Mouse (Mus musculus) lung, postnatal 0 days (tissue): ENCODE data around the gene Uspl1. TPM values are rescaled to one million over a fixed set of nuclear protein-coding genes. Genes with fewer than 3 reads are reported as not detected.
A peak's percentile ranks its signal among the peaks of the same experiment; 100 is the strongest.

Experiments
- ATAC-seq: fragments of 200-750 bp; cut with Nextera tagmentation; 2 replicates; pipeline ENCODE4 v1.8.0; 2017; ENCODE audit warnings: moderate library complexity
- DNase-seq: peaks from one replicate; pipeline ENCODE4 v3.0.0-alpha.2; 2016; ENCODE audit warnings: low spot score
- H3K27ac ChIP-seq: fragments of 300-500 bp; sonication (generic); 2 replicates; pipeline ENCODE4 v1.5.1; 2014; ENCODE audit warnings: antibody characterized with exemption, mild to moderate bottlenecking, low read length, mixed read lengths
- H3K27me3 ChIP-seq: fragments of 300-500 bp; sonication (generic); replicated peaks from 2 replicates; pipeline ENCODE4 v1.6.1; 2014; ENCODE audit warnings: low read length, mixed read lengths; ENCODE audit not compliant: insufficient read depth
- H3K36me3 ChIP-seq: fragments of 300-500 bp; sonication (generic); 2 replicates; pipeline ENCODE4 v1.6.1; 2014; ENCODE audit warnings: low read length, mixed read lengths; ENCODE audit not compliant: insufficient read depth
- H3K4me1 ChIP-seq: fragments of 300-500 bp; sonication (generic); 2 replicates; pipeline ENCODE4 v1.6.1; 2014; ENCODE audit warnings: antibody characterized with exemption, low read depth, low read length, mixed read lengths; ENCODE audit not compliant: insufficient read depth
- H3K4me2 ChIP-seq: fragments of 300-500 bp; sonication (generic); replicated peaks from 2 replicates; pipeline ENCODE4 v1.6.1; 2014; ENCODE audit warnings: low read depth, mild to moderate bottlenecking, low read length, moderate library complexity, mixed read lengths
- H3K4me3 ChIP-seq: fragments of 300-500 bp; sonication (generic); 2 replicates; pipeline ENCODE4 v1.5.1; 2014; ENCODE audit warnings: low read depth, low read length
- H3K9ac ChIP-seq: fragments of 300-500 bp; sonication (generic); replicated peaks from 2 replicates; pipeline ENCODE4 v1.6.1; 2014; ENCODE audit warnings: low read depth, mild to moderate bottlenecking
- H3K9me3 ChIP-seq: fragments of 300-500 bp; sonication (generic); 2 replicates; pipeline ENCODE4 v1.6.1; 2016; ENCODE audit warnings: low read length, mixed read lengths
- CTCF ChIP-seq: IDR thresholded peaks from 2 replicates; pipeline ENCODE4 v1.5.1; 2016; ENCODE audit warnings: antibody characterized with exemption, mild to moderate bottlenecking
- EP300 ChIP-seq: IDR thresholded peaks from 2 replicates; pipeline ENCODE4 v1.6.1; 2016; ENCODE audit warnings: antibody characterized with exemption, mild to moderate bottlenecking, control low read depth
- WGBS: fragments of 180-500 bp; shearing (Covaris S2); extraction: QIAGEN DNeasy Blood & Tissue Kit; methylation state at CpG from one replicate; pipeline ENCODE4 v1.1.7; 2014; 5-methylcytosine and 5-hydroxymethylcytosine counted together
- polyA plus RNA-seq: library from polyadenylated mRNA; unstranded; fragments of >200 nt; fragmentation: Nextera tagmentation; extraction: Ambion mirVana; gene quantifications from 2 replicates; pipeline ENCODE4 v1.2.1, GENCODE M21; 2015

Gene Uspl1
- polyA plus RNA-seq, 1 experiment from 2014 or later = 17.5 TPM

GRCm38 (mm10) chr5:149184844-149185186, 665 bp downstream of the Uspl1 start:
- ATAC-seq (peak; percentile 10), DNase-seq (no peak)
- TF ChIP-seq EP300 = no peak; the same call in 1 of the 2 replicates
- TF ChIP-seq CTCF = no peak
- Histone ChIP-seq H3K4me3 (peak overlapping the region; percentile 73), H3K4me2 (peak overlapping the region; percentile 83), H3K4me1 (peaks cover 8% of the 10 kb centered on the region), H3K9me3 (no peaks in the 10 kb centered on the region), H3K27me3 (no peaks in the 10 kb centered on the region), H3K36me3 (no peaks in the 10 kb centered on the region), H3K27ac (peak overlapping the region; percentile 86), H3K9ac (peak overlapping the region; percentile 65)
- under 1% methylated on average over 20 of the region's 20 CpGs for WGBS

GRCm38 (mm10) chr5:149185806-149186205, 1.7 kb downstream of the Uspl1 start:
- H3K9me3 ChIP-seq = no peaks in the 10 kb centered on the region
- H3K27ac ChIP-seq = no peak overlapping the region
- H3K4me2 ChIP-seq = peak overlapping the region; percentile 83
- TF ChIP-seq EP300 = no peak
- TF ChIP-seq CTCF = no peak
- ATAC-seq (no peak), DNase-seq (no peak)
- H3K4me3 ChIP-seq = peak overlapping the region; percentile 73; the same call in 1 of the 2 replicates
- H3K4me1 ChIP-seq = peaks cover 8% of the 10 kb centered on the region
- whole genome bisulfite sequencing = 58% methylated on average over 3 of the region's 3 CpGs
- H3K36me3 ChIP-seq = peaks cover 5% of the 10 kb centered on the region; the same call in 1 of the 2 replicates
- H3K27me3 ChIP-seq = no peaks in the 10 kb centered on the region
- H3K9ac ChIP-seq = no peak overlapping the region

GRCm38 (mm10) chr5:149190160-149190559, 6.0 kb downstream of the Uspl1 start:
- no peak for TF ChIP-seq CTCF
- no peak for TF ChIP-seq EP300
- Histone ChIP-seq H3K9ac (no peak overlapping the region), H3K27ac (no peak overlapping the region), H3K4me1 (peaks cover 8% of the 10 kb centered on the region), H3K9me3 (no peaks in the 10 kb centered on the region), H3K27me3 (no peaks in the 10 kb centered on the region), H3K4me2 (no peak overlapping the region), H3K4me3 (no peak overlapping the region), H3K36me3 (peaks cover 19% of the 10 kb centered on the region; the same call in 1 of the 2 replicates)
- 92% methylated on average over 1 of the region's 1 CpGs for WGBS
- ATAC-seq = no peak
- no peak for DNase-seq

- Histone ChIP-seq H3K36me3 (peaks cover 12% of the 10 kb centered on the region; the same call in 1 of the 2 replicates), H3K4me2 (no peak overlapping the region), H3K4me3 (no peak overlapping the region), H3K9ac (no peak overlapping the region), H3K27ac (no peak overlapping the region), H3K9me3 (no peaks in the 10 kb centered on the region), H3K27me3 (no peaks in the 10 kb centered on the region), H3K4me1 (no peaks in the 10 kb centered on the region)
- TF ChIP-seq EP300 = no peak
- TF ChIP-seq CTCF = no peak
- DNase-seq (no peak), ATAC-seq (no peak)
- 9% methylated on average over 1 of the region's 1 CpGs for WGBS
Observed at GRCm38 (mm10) chr5:149196611-149197010, 12.5 kb downstream of the Uspl1 start.

- no peak overlapping the region for H3K27ac ChIP-seq
- no peak overlapping the region for H3K9ac ChIP-seq
- no peak for DNase-seq
- H3K4me3 ChIP-seq = no peak overlapping the region
- WGBS = 86% methylated on average over 1 of the region's 1 CpGs
- no peaks in the 10 kb centered on the region for H3K4me1 ChIP-seq
- no peak for ATAC-seq
- peaks cover 16% of the 10 kb centered on the region; the same call in 1 of the 2 replicates for H3K36me3 ChIP-seq
- no peaks in the 10 kb centered on the region for H3K9me3 ChIP-seq
- TF ChIP-seq CTCF = no peak
- no peak for TF ChIP-seq EP300
- H3K4me2 ChIP-seq = no peak overlapping the region
- H3K27me3 ChIP-seq = no peaks in the 10 kb centered on the region
Observed at GRCm38 (mm10) chr5:149198782-149199181, 14.6 kb downstream of the Uspl1 start.

- H3K4me3 ChIP-seq = no peak overlapping the region
- no peak for DNase-seq
- no peak for ATAC-seq
- no peak for TF ChIP-seq EP300
- no peak for TF ChIP-seq CTCF
- peaks cover 21% of the 10 kb centered on the region for H3K36me3 ChIP-seq
- 70% methylated on average over 5 of the region's 5 CpGs for WGBS
- H3K27ac ChIP-seq = no peak overlapping the region
- H3K4me1 ChIP-seq = no peaks in the 10 kb centered on the region
- no peaks in the 10 kb centered on the region for H3K9me3 ChIP-seq
- H3K4me2 ChIP-seq = no peak overlapping the region
- no peak overlapping the region for H3K9ac ChIP-seq
- H3K27me3 ChIP-seq = no peaks in the 10 kb centered on the region
Observed at GRCm38 (mm10) chr5:149202941-149203340, 18.8 kb downstream of the Uspl1 start.
